In genomic region chr9:34558291-34558899, GRCm38 (mm10) we compare ENCODE assay signal across 8 mouse cellular contexts.
A peak's percentile ranks its signal among the peaks of the same experiment; 100 is the strongest.
DNase-seq lines count a peak whose midpoint lies in the region; ATAC-seq and TF ChIP-seq lines count a peak whose summit lies in the region.

No protein-coding gene starts in this region.

- H3K9ac ChIP-seq in hindbrain, postnatal 0 days (replicated peaks; ENCODE audit: low read length), result no peak overlapping the region
- no peak overlapping the region for H3K9ac ChIP-seq in neural tube, embryonic 13.5 days

- H3K9me3 ChIP-seq in hindbrain, postnatal 0 days (ENCODE audit: low read length), result no peaks in the 10 kb centered on the region
- H3K9me3 ChIP-seq in neural tube, embryonic 13.5 days, result no peaks in the 10 kb centered on the region

- no peaks in the 10 kb centered on the region for H3K36me3 ChIP-seq in hindbrain, postnatal 0 days (ENCODE audit: insufficient read depth, low read length)
- H3K36me3 ChIP-seq in neural tube, embryonic 13.5 days, result no peaks in the 10 kb centered on the region

- peak in 1 of 2 experiments; percentile 52 for DNase-seq in layer of hippocampus, adult 2 months (ENCODE audit: low spot score in 2 of 2)
- DNase-seq in layer of hippocampus, postnatal 25 days (ENCODE audit: extremely low spot score in 1 of 2, low spot score in 1 of 2), result no peak
- DNase-seq in embryo, embryonic 9.5 days (ENCODE audit: extremely low spot score), result peak; percentile 12
- peak; percentile 86 for DNase-seq in hindbrain, postnatal 0 days (ENCODE audit: low spot score)
- DNase-seq in thymus, postnatal 0 days (ENCODE audit: low spot score), result no peak
- no peak for DNase-seq in adrenal gland, postnatal 10 days

- no peaks in the 10 kb centered on the region for H3K27me3 ChIP-seq in hindbrain, postnatal 0 days (ENCODE audit: insufficient read depth, low read length)
- H3K27me3 ChIP-seq in neural tube, embryonic 13.5 days, result no peaks in the 10 kb centered on the region

- H3K4me1 ChIP-seq in hindbrain, postnatal 0 days (ENCODE audit: insufficient read depth, low read length), result peaks cover 36% of the 10 kb centered on the region
- H3K4me1 ChIP-seq in neural tube, embryonic 13.5 days (replicated peaks), result peaks cover 58% of the 10 kb centered on the region

- peak; percentile 84 for ATAC-seq in hindbrain, postnatal 0 days
- peak; percentile 68 for ATAC-seq in neural tube, embryonic 13.5 days (ENCODE audit: low read depth)
- no peak for ATAC-seq in erythroblast, adult 5-6 weeks (replicated peaks; ENCODE audit: low FRiP score, poor library complexity, severe bottlenecking)

- peak overlapping the region; percentile 39 for H3K4me2 ChIP-seq in hindbrain, postnatal 0 days (ENCODE audit: low read depth, low read length)
- H3K4me2 ChIP-seq in neural tube, embryonic 13.5 days, result peak overlapping the region; percentile 28

- WGBS in hindbrain, postnatal 0 days, result 13% methylated on average over 8 of the region's 8 CpGs
- 14% methylated on average over 8 of the region's 8 CpGs for WGBS in neural tube, embryonic 13.5 days

- peak overlapping the region; percentile 88 for H3K27ac ChIP-seq in layer of hippocampus, adult 2 months
- H3K27ac ChIP-seq in hindbrain, postnatal 0 days, result peak overlapping the region; percentile 87
- H3K27ac ChIP-seq in neural tube, embryonic 13.5 days (replicated peaks), result peak overlapping the region; percentile 70

- no peak for TF ChIP-seq CTCF in layer of hippocampus, adult 2 months (conservative IDR thresholded peaks at IDR 0.05)
- TF ChIP-seq CTCF in hindbrain, postnatal 0 days (IDR thresholded peaks at IDR 0.05; ENCODE audit: low read depth), result no peak

- peak overlapping the region; percentile 20; the same call in 1 of the 2 replicates for H3K4me3 ChIP-seq in layer of hippocampus, adult 2 months
- H3K4me3 ChIP-seq in hindbrain, postnatal 0 days (ENCODE audit: low read length), result no peak overlapping the region
- no peak overlapping the region for H3K4me3 ChIP-seq in neural tube, embryonic 13.5 days

Comparison
In these comparisons a context has a peak if more than half of its experiments do, and no peak if none do; other contexts are left out.
1. DNase-seq: peak in embryo, embryonic 9.5 days (single experiment) and hindbrain, postnatal 0 days (single experiment); none in layer of hippocampus, postnatal 25 days (0 of 2), thymus, postnatal 0 days (single experiment) and adrenal gland, postnatal 10 days (single experiment).
2. Peak in every context shown above with its lines, with median percentiles within 50 percentile points of each other: H3K27ac ChIP-seq.